Mouse (Mus musculus) left cerebral cortex, postnatal 10 days (tissue): ENCODE measurements around the gene Mrpl46. TPM values are rescaled to one million over a fixed set of nuclear protein-coding genes. Genes with fewer than 3 reads are reported as not detected.

Experiments used
- total RNA-seq, 2 experiments: library from RNA; stranded (reverse); gene quantifications; 2 replicates each; pipeline ENCODE4 v1.2.3; 2021

Gene Mrpl46
- total RNA-seq, 2 experiments from 2014 or later = 26.4 to 29.5 TPM

Other genes with a start within 250 kb of the Mrpl46 start
- 100 to 1,000 TPM; 125 to 130 TPM for gene Ntrk3, start 45.5 kb downstream of the Mrpl46 start, total RNA-seq
- 10 to 100 TPM; 34.4 to 39.6 TPM for gene Mrps11, start 412 bp downstream of the Mrpl46 start, total RNA-seq
- 1 to 10 TPM; 4.8 to 5.6 TPM for gene Det1, start 63.7 kb upstream of the Mrpl46 start, total RNA-seq
- 10 to 100 TPM; 30.7 to 34.3 TPM for gene Aen, start 112.3 kb upstream of the Mrpl46 start, total RNA-seq
- 1 to 10 TPM in 1 of 2 experiments, under 1 TPM in 1; 0.90 to 1.1 TPM for gene Isg20, start 129.9 kb upstream of the Mrpl46 start, total RNA-seq